Mouse (Mus musculus) ES-Bruce4 (cell line): Measurements from ENCODE around the gene Myo1f.

Experiments used
- CTCF ChIP-seq: IDR thresholded peaks from one replicate; pipeline ENCODE4 v1.8.1; 2011; ENCODE audit warnings: low read depth, low read length
- POLR2A ChIP-seq: IDR thresholded peaks from one replicate; pipeline ENCODE4 v1.8.1; 2011; ENCODE audit warnings: low read length; ENCODE audit not compliant: insufficient read depth

GRCm38 (mm10) chr17:33523431-33523917 is 32.0 kb upstream of the Myo1f start:
- no peak for TF ChIP-seq CTCF
- TF ChIP-seq POLR2A, result no peak
